Mouse (Mus musculus): Measurements from ENCODE around the gene Glod4. TPM values are rescaled to one million over a fixed set of nuclear protein-coding genes. Genes with fewer than 3 reads are reported as not detected.
A peak's percentile ranks its signal among the peaks of the same experiment; 100 is the strongest.

Gene Glod4
- polyA plus RNA-seq, 1 experiment from 2014 or later = 128 TPM

- Histone ChIP-seq H3K4me3 (ENCODE audit: low read depth, low read length) (no peak overlapping the region), H3K27me3 (ENCODE audit: control insufficient read depth, insufficient read depth, low read length) (no peaks in the 10 kb centered on the region), H3K36me3 (ENCODE audit: control insufficient read depth, insufficient read depth, low read length) (peaks cover 10% of the 10 kb centered on the region), H3K9me3 (replicated peaks; ENCODE audit: control insufficient read depth, low read length) (no peaks in the 10 kb centered on the region), H3K9ac (ENCODE audit: low read depth, low read length) (no peak overlapping the region), H3K4me2 (no peak overlapping the region), H3K4me1 (ENCODE audit: control insufficient read depth, insufficient read depth, low read length) (no peaks in the 10 kb centered on the region; the same call in 1 of the 2 replicates), H3K27ac (ENCODE audit: low read depth, low read length) (no peak overlapping the region)
- no peak for ATAC-seq (replicated peaks; ENCODE audit: insufficient number of reproducible peaks, low FRiP score, low TSS enrichment)
- WGBS (ENCODE audit: insufficient replicate concordance) = 82% methylated on average over 7 of the region's 7 CpGs
Measured at GRCm38 (mm10) chr11:76135641-76136437, 107.7 kb downstream of the Glod4 start.

GRCm38 (mm10) chr11:76130859-76131258 lies 112.7 kb downstream of the Glod4 start:
- H3K9me3 ChIP-seq (replicated peaks; ENCODE audit: control insufficient read depth, low read length) = no peaks in the 10 kb centered on the region
- peaks cover 6% of the 10 kb centered on the region; the same call in 1 of the 2 replicates for H3K4me1 ChIP-seq (ENCODE audit: control insufficient read depth, insufficient read depth, low read length)
- H3K27ac ChIP-seq (ENCODE audit: low read depth, low read length) = no peak overlapping the region
- H3K4me2 ChIP-seq = no peak overlapping the region
- 74% methylated on average over 5 of the region's 5 CpGs for WGBS (ENCODE audit: insufficient replicate concordance)
- ATAC-seq (replicated peaks; ENCODE audit: insufficient number of reproducible peaks, low FRiP score, low TSS enrichment) = no peak
- H3K27me3 ChIP-seq (ENCODE audit: control insufficient read depth, insufficient read depth, low read length) = no peaks in the 10 kb centered on the region
- no peak overlapping the region for H3K9ac ChIP-seq (ENCODE audit: low read depth, low read length)
- H3K36me3 ChIP-seq (ENCODE audit: control insufficient read depth, insufficient read depth, low read length) = peaks cover 4% of the 10 kb centered on the region
- H3K4me3 ChIP-seq (ENCODE audit: low read depth, low read length) = no peak overlapping the region

GRCm38 (mm10) chr11:76125386-76125785 lies 118.1 kb downstream of the Glod4 start:
- WGBS (ENCODE audit: insufficient replicate concordance) = 30% methylated on average over 8 of the region's 8 CpGs
- Histone ChIP-seq H3K27ac (ENCODE audit: low read depth, low read length) (peak overlapping the region; percentile 22), H3K4me3 (ENCODE audit: low read depth, low read length) (no peak overlapping the region), H3K36me3 (ENCODE audit: control insufficient read depth, insufficient read depth, low read length) (no peaks in the 10 kb centered on the region), H3K4me2 (peak overlapping the region; percentile 31), H3K9ac (ENCODE audit: low read depth, low read length) (no peak overlapping the region), H3K27me3 (ENCODE audit: control insufficient read depth, insufficient read depth, low read length) (no peaks in the 10 kb centered on the region), H3K4me1 (ENCODE audit: control insufficient read depth, insufficient read depth, low read length) (peaks cover 20% of the 10 kb centered on the region), H3K9me3 (replicated peaks; ENCODE audit: control insufficient read depth, low read length) (no peaks in the 10 kb centered on the region)
- no peak for ATAC-seq (replicated peaks; ENCODE audit: insufficient number of reproducible peaks, low FRiP score, low TSS enrichment)

- Histone ChIP-seq H3K9ac (ENCODE audit: low read depth, low read length) (no peak overlapping the region), H3K4me1 (ENCODE audit: control insufficient read depth, insufficient read depth, low read length) (peaks cover 23% of the 10 kb centered on the region), H3K4me3 (ENCODE audit: low read depth, low read length) (no peak overlapping the region), H3K36me3 (ENCODE audit: control insufficient read depth, insufficient read depth, low read length) (no peaks in the 10 kb centered on the region), H3K27me3 (ENCODE audit: control insufficient read depth, insufficient read depth, low read length) (no peaks in the 10 kb centered on the region), H3K9me3 (replicated peaks; ENCODE audit: control insufficient read depth, low read length) (no peaks in the 10 kb centered on the region), H3K4me2 (no peak overlapping the region), H3K27ac (ENCODE audit: low read depth, low read length) (no peak overlapping the region)
- WGBS (ENCODE audit: insufficient replicate concordance) = 95% methylated on average over 1 of the region's 1 CpGs
- ATAC-seq (replicated peaks; ENCODE audit: insufficient number of reproducible peaks, low FRiP score, low TSS enrichment) = no peak
Measured at GRCm38 (mm10) chr11:76123517-76123916, 120.0 kb downstream of the Glod4 start.

DNA sequence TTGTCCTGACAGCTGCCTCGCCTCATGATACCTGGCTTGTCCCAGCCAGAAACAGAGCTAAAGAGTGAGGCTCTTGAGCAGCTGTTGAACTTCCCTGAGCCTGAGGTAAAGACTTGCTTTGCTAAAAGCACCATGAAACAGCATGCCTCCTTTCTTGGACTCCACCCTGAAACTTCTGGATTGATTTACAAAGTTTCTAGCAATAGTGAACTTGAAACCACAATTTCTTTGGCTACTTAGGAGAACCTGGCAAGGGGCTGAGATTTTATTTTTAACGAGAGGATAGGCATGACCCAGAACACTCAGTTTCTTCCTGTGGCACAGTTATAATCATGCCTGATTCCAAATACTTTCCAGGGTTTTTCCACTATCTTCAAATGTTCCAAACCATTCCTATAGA lies 121.0 kb downstream of the Glod4 start:
- no peak overlapping the region for H3K27ac ChIP-seq (ENCODE audit: low read depth, low read length)
- WGBS (ENCODE audit: insufficient replicate concordance) = 79% methylated on average over 2 of the region's 2 CpGs
- H3K4me1 ChIP-seq (ENCODE audit: control insufficient read depth, insufficient read depth, low read length) = peaks cover 23% of the 10 kb centered on the region
- H3K4me3 ChIP-seq (ENCODE audit: low read depth, low read length) = no peak overlapping the region
- ATAC-seq (replicated peaks; ENCODE audit: insufficient number of reproducible peaks, low FRiP score, low TSS enrichment) = no peak
- H3K27me3 ChIP-seq (ENCODE audit: control insufficient read depth, insufficient read depth, low read length) = no peaks in the 10 kb centered on the region
- H3K9ac ChIP-seq (ENCODE audit: low read depth, low read length) = no peak overlapping the region
- H3K4me2 ChIP-seq = no peak overlapping the region
- H3K9me3 ChIP-seq (replicated peaks; ENCODE audit: control insufficient read depth, low read length) = no peaks in the 10 kb centered on the region
- H3K36me3 ChIP-seq (ENCODE audit: control insufficient read depth, insufficient read depth, low read length) = no peaks in the 10 kb centered on the region

- no peak overlapping the region for H3K27ac ChIP-seq (ENCODE audit: low read depth, low read length)
- H3K4me3 ChIP-seq (ENCODE audit: low read depth, low read length) = no peak overlapping the region
- no peak for ATAC-seq (replicated peaks; ENCODE audit: insufficient number of reproducible peaks, low FRiP score, low TSS enrichment)
- peaks cover 20% of the 10 kb centered on the region for H3K4me1 ChIP-seq (ENCODE audit: control insufficient read depth, insufficient read depth, low read length)
- H3K9me3 ChIP-seq (replicated peaks; ENCODE audit: control insufficient read depth, low read length) = no peaks in the 10 kb centered on the region
- 81% methylated on average over 4 of the region's 4 CpGs for WGBS (ENCODE audit: insufficient replicate concordance)
- H3K27me3 ChIP-seq (ENCODE audit: control insufficient read depth, insufficient read depth, low read length) = no peaks in the 10 kb centered on the region
- H3K36me3 ChIP-seq (ENCODE audit: control insufficient read depth, insufficient read depth, low read length) = 0 out of 2 replicates have a peak, but pooled peaks cover 2% of the 10 kb centered on the region
- H3K4me2 ChIP-seq = no peak overlapping the region
- no peak overlapping the region for H3K9ac ChIP-seq (ENCODE audit: low read depth, low read length)
Measured at GRCm38 (mm10) chr11:76121086-76121485, 122.4 kb downstream of the Glod4 start.

- no peaks in the 10 kb centered on the region for H3K9me3 ChIP-seq (replicated peaks; ENCODE audit: control insufficient read depth, low read length)
- H3K4me1 ChIP-seq (ENCODE audit: control insufficient read depth, insufficient read depth, low read length) = peaks cover 16% of the 10 kb centered on the region
- WGBS (ENCODE audit: insufficient replicate concordance) = 42% methylated on average over 10 of the region's 10 CpGs
- H3K4me2 ChIP-seq = no peak overlapping the region
- 0 out of 2 replicates have a peak, but pooled peaks cover 2% of the 10 kb centered on the region for H3K36me3 ChIP-seq (ENCODE audit: control insufficient read depth, insufficient read depth, low read length)
- H3K27ac ChIP-seq (ENCODE audit: low read depth, low read length) = no peak overlapping the region
- ATAC-seq (replicated peaks; ENCODE audit: insufficient number of reproducible peaks, low FRiP score, low TSS enrichment) = no peak
- no peaks in the 10 kb centered on the region for H3K27me3 ChIP-seq (ENCODE audit: control insufficient read depth, insufficient read depth, low read length)
- H3K9ac ChIP-seq (ENCODE audit: low read depth, low read length) = no peak overlapping the region
- H3K4me3 ChIP-seq (ENCODE audit: low read depth, low read length) = no peak overlapping the region
Measured at GRCm38 (mm10) chr11:76120407-76120901, 123.1 kb downstream of the Glod4 start.

DNA sequence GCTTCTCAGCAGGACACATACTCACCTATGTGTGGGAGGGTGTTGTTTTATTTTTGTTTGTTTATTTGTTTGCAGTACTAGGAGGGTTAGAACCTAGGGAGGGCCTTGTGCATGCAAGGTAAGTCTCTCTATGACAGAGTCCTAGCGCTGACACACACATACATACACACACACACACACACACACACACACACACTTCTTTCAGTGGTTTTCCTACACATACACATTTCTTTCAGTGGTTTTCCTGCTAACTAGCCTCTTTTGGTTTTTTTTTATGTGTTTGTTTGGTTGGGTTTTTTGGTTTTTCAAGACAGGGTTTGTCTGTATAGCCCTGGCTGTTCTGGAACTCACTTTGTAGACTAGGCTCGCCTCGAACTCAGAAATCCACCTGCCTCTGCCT lies 133.1 kb downstream of the Glod4 start:
- H3K4me2 ChIP-seq = no peak overlapping the region
- H3K27me3 ChIP-seq (ENCODE audit: control insufficient read depth, insufficient read depth, low read length) = no peaks in the 10 kb centered on the region
- no peaks in the 10 kb centered on the region for H3K9me3 ChIP-seq (replicated peaks; ENCODE audit: control insufficient read depth, low read length)
- H3K4me1 ChIP-seq (ENCODE audit: control insufficient read depth, insufficient read depth, low read length) = no peaks in the 10 kb centered on the region
- no peak overlapping the region for H3K27ac ChIP-seq (ENCODE audit: low read depth, low read length)
- ATAC-seq (replicated peaks; ENCODE audit: insufficient number of reproducible peaks, low FRiP score, low TSS enrichment) = no peak
- peaks cover 11% of the 10 kb centered on the region; the same call in 1 of the 2 replicates for H3K36me3 ChIP-seq (ENCODE audit: control insufficient read depth, insufficient read depth, low read length)
- no peak overlapping the region for H3K4me3 ChIP-seq (ENCODE audit: low read depth, low read length)
- H3K9ac ChIP-seq (ENCODE audit: low read depth, low read length) = no peak overlapping the region
- 94% methylated on average over 3 of the region's 3 CpGs for WGBS (ENCODE audit: insufficient replicate concordance)
